9 mouse cellular contexts compared by ENCODE assay signal in the genomic region with DNA sequence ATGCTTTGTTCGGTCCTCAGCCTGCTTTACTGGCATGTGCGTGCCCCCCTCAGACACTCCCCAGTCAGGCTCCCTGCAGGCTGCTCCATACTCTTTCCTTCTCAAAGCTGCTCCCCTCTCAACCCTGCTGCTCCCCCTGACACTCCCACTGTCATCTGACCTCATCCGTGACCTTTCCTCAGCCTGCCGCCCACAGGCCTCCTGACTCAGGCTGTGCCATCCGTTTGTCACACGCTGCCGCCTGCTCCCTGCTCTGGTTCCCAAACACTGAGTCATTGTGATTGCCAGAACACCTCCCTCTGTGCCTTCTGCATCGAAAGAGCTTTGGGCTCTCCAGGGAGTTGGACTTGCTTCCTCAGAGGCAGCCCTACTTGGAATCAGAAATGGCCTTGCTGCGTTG.
DNase-seq lines count a peak whose midpoint lies in the region; ATAC-seq lines count a peak whose summit lies in the region.
"Had no signal": no experiment of that assay in that cellular context is flagged by ENCODE, and none has a peak within 500 bp of the region (broad histone marks: within the 10 kb centered on the region; RNA-seq: fewer than 3 reads in every experiment).

No protein-coding gene starts in this region.

- WGBS in heart, embryonic 10.5 days: 25% methylated on average over 9 of the region's 9 CpGs
- 6% methylated on average over 9 of the region's 9 CpGs for WGBS in hindbrain, embryonic 12.5 days
- WGBS in midbrain, embryonic 10.5 days: 8% methylated on average over 9 of the region's 9 CpGs
- WGBS in intestine, embryonic 16.5 days: 38% methylated on average over 9 of the region's 9 CpGs

- H3K27me3 ChIP-seq in heart, embryonic 10.5 days (ENCODE audit: insufficient read depth, poor library complexity, severe bottlenecking): peaks cover 20% of the 10 kb centered on the region; the same call in 1 of the 2 replicates
- no peaks in the 10 kb centered on the region for H3K27me3 ChIP-seq in hindbrain, embryonic 12.5 days
- H3K27me3 ChIP-seq in midbrain, embryonic 10.5 days (ENCODE audit: low read depth, poor library complexity, severe bottlenecking): peaks cover 38% of the 10 kb centered on the region
- no peaks in the 10 kb centered on the region for H3K27me3 ChIP-seq in intestine, embryonic 16.5 days (replicated peaks; ENCODE audit: control insufficient read depth, insufficient read depth, low read length)

- no peak overlapping the region for H3K4me3 ChIP-seq in heart, embryonic 10.5 days
- H3K4me3 ChIP-seq in hindbrain, embryonic 12.5 days: no peak overlapping the region
- no peak overlapping the region for H3K4me3 ChIP-seq in midbrain, embryonic 10.5 days
- H3K4me3 ChIP-seq in intestine, embryonic 16.5 days (ENCODE audit: low read length): no peak overlapping the region
- H3K4me3 ChIP-seq: liver, embryonic 13.5 days had no signal

- intact Hi-C loops in heart, postnatal 36 days (cut with DNase I): no loop called here
- intact Hi-C loops in heart, postnatal 14 days (cut with DNase I): no loop called here

- H3K27ac ChIP-seq in heart, embryonic 10.5 days: 0 out of 2 replicates have a peak overlapping the region, but pooled peaks have one; percentile 17
- H3K27ac ChIP-seq in hindbrain, embryonic 12.5 days: peak overlapping the region; percentile 56
- peak overlapping the region; percentile 66 for H3K27ac ChIP-seq in midbrain, embryonic 10.5 days (replicated peaks)
- H3K27ac ChIP-seq in intestine, embryonic 16.5 days (ENCODE audit: low read length): no peak overlapping the region
- H3K27ac ChIP-seq: liver, embryonic 13.5 days had no signal

- no peak overlapping the region for H3K9ac ChIP-seq in hindbrain, embryonic 12.5 days
- no peak overlapping the region for H3K9ac ChIP-seq in intestine, embryonic 16.5 days (ENCODE audit: low read depth, low read length)
- H3K9ac ChIP-seq: liver, embryonic 13.5 days had no signal

- H3K4me1 ChIP-seq in heart, embryonic 10.5 days: peaks cover 26% of the 10 kb centered on the region
- H3K4me1 ChIP-seq in hindbrain, embryonic 12.5 days: peaks cover 81% of the 10 kb centered on the region
- H3K4me1 ChIP-seq in midbrain, embryonic 10.5 days: peaks cover 95% of the 10 kb centered on the region
- no peaks in the 10 kb centered on the region for H3K4me1 ChIP-seq in intestine, embryonic 16.5 days (ENCODE audit: control insufficient read depth, insufficient read depth, low read length)
- H3K4me1 ChIP-seq: liver, embryonic 13.5 days had no signal

- no peak for DNase-seq in heart, embryonic 10.5 days (ENCODE audit: low spot score)
- no peak for DNase-seq in heart, postnatal 36 days
- peak; percentile 41 for DNase-seq in cerebellum, adult 8-10 months
- DNase-seq in midbrain, embryonic 10.5 days (ENCODE audit: low spot score): peak; percentile 55
- no peak for DNase-seq in gastrocnemius, postnatal 4 days (ENCODE audit: low spot score in 2 of 2)
- no peak for DNase-seq in heart, postnatal 14 days
- DNase-seq: liver, embryonic 13.5 days had no signal

- no peak; the same call in 1 of the 2 replicates for ATAC-seq in hindbrain, embryonic 12.5 days (ENCODE audit: low FRiP score)
- no peak for ATAC-seq in intestine, embryonic 16.5 days

- H3K36me3 ChIP-seq in heart, embryonic 10.5 days: no peaks in the 10 kb centered on the region
- H3K36me3 ChIP-seq in hindbrain, embryonic 12.5 days: no peaks in the 10 kb centered on the region
- H3K36me3 ChIP-seq in midbrain, embryonic 10.5 days: no peaks in the 10 kb centered on the region
- H3K36me3 ChIP-seq in intestine, embryonic 16.5 days (ENCODE audit: control insufficient read depth, insufficient read depth, low read length): no peaks in the 10 kb centered on the region
- H3K36me3 ChIP-seq: liver, embryonic 13.5 days had no signal

- no peak overlapping the region for H3K4me2 ChIP-seq in hindbrain, embryonic 12.5 days (replicated peaks)
- H3K4me2 ChIP-seq in intestine, embryonic 16.5 days (ENCODE audit: low read depth, low read length): no peak overlapping the region
- H3K4me2 ChIP-seq: liver, embryonic 13.5 days had no signal

- no peaks in the 10 kb centered on the region for H3K9me3 ChIP-seq in heart, embryonic 10.5 days
- no peaks in the 10 kb centered on the region for H3K9me3 ChIP-seq in hindbrain, embryonic 12.5 days (replicated peaks)
- no peaks in the 10 kb centered on the region for H3K9me3 ChIP-seq in midbrain, embryonic 10.5 days (replicated peaks)
- no peaks in the 10 kb centered on the region for H3K9me3 ChIP-seq in intestine, embryonic 16.5 days (ENCODE audit: control insufficient read depth, low read length)
- H3K9me3 ChIP-seq: liver, embryonic 13.5 days had no signal

Comparison
In these comparisons a context has a peak if more than half of its experiments do, and no peak if none do; other contexts are left out.
1. DNase-seq: peak in cerebellum, adult 8-10 months (single experiment) and midbrain, embryonic 10.5 days (single experiment); none in heart, embryonic 10.5 days (single experiment), heart, postnatal 36 days (0 of 2), gastrocnemius, postnatal 4 days (0 of 2) and heart, postnatal 14 days (0 of 2).